Mouse (Mus musculus): ENCODE results near the gene A730015C16Rik. TPM values are rescaled to one million over a fixed set of nuclear protein-coding genes. Genes with fewer than 3 reads are reported as not detected.

The A730015C16Rik gene
- polyA plus RNA-seq, 1 experiment from 2014 or later: 1.2 TPM

DNA sequence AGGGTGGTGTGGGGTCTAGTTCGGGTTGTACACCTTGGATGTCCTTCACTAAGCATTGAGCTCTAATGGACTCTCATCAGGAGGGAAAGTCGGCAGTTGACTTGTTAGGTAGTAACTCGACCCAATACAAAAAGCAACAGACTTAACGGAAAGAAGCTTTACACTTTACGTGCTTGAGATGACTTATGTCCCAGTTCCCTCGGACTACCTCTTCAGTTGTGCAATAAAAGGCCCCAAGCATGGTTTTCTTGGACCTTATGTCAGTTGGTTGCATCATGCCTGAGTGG is 14.6 kb downstream of the A730015C16Rik start:
- Histone ChIP-seq H3K9me3 (ENCODE audit: control insufficient read depth, low read length) (no peaks in the 10 kb centered on the region), H3K27me3 (ENCODE audit: control insufficient read depth, insufficient read depth, low read length) (no peaks in the 10 kb centered on the region), H3K36me3 (ENCODE audit: control insufficient read depth, insufficient read depth, low read length) (peaks cover 6% of the 10 kb centered on the region; the same call in 1 of the 2 replicates), H3K27ac (ENCODE audit: low read depth, low read length) (peak overlapping the region; percentile 99), H3K9ac (ENCODE audit: low read length) (peak overlapping the region; percentile 97), H3K4me1 (ENCODE audit: control insufficient read depth, insufficient read depth, low read length) (peaks cover 23% of the 10 kb centered on the region), H3K4me3 (ENCODE audit: low read depth, low read length) (peak overlapping the region; percentile 78), H3K4me2 (peak overlapping the region; percentile 83)
- no peak for DNase-seq (ENCODE audit: low spot score, missing footprints)
- WGBS: 0% methylated on average over 6 of the region's 6 CpGs
- no peak for ATAC-seq (ENCODE audit: low FRiP score)

GRCm38 (mm10) chr4:108832916-108833827 is 15.2 kb downstream of the A730015C16Rik start, which contains the start of gene Btf3l4:
Gene Btf3l4, minus strand, starts transcription at chr4:108833614.
- H3K36me3 ChIP-seq (ENCODE audit: control insufficient read depth, insufficient read depth, low read length): peaks cover 6% of the 10 kb centered on the region; the same call in 1 of the 2 replicates
- peak within 1 kb of the TSS; percentile 97 for H3K9ac ChIP-seq (ENCODE audit: low read length)
- WGBS: under 1% methylated on average over 63 of the region's 73 CpGs
- DNase-seq (ENCODE audit: low spot score, missing footprints) (peak; percentile 99), ATAC-seq (ENCODE audit: low FRiP score) (peak; percentile 95)
- H3K4me2 ChIP-seq: peak within 1 kb of the TSS; percentile 83
- H3K27ac ChIP-seq (ENCODE audit: low read depth, low read length): peak within 1 kb of the TSS; percentile 99
- peak within 1 kb of the TSS; percentile 78 for H3K4me3 ChIP-seq (ENCODE audit: low read depth, low read length)
- H3K27me3 ChIP-seq (ENCODE audit: control insufficient read depth, insufficient read depth, low read length): no peaks in the 10 kb centered on the region
- H3K9me3 ChIP-seq (ENCODE audit: control insufficient read depth, low read length): no peaks in the 10 kb centered on the region
- peaks cover 23% of the 10 kb centered on the region for H3K4me1 ChIP-seq (ENCODE audit: control insufficient read depth, insufficient read depth, low read length)

- ATAC-seq (ENCODE audit: low FRiP score) (no peak), DNase-seq (ENCODE audit: low spot score, missing footprints) (no peak)
- Histone ChIP-seq H3K4me3 (ENCODE audit: low read depth, low read length) (no peak overlapping the region), H3K9me3 (ENCODE audit: control insufficient read depth, low read length) (no peaks in the 10 kb centered on the region), H3K4me1 (ENCODE audit: control insufficient read depth, insufficient read depth, low read length) (peaks cover 18% of the 10 kb centered on the region), H3K27me3 (ENCODE audit: control insufficient read depth, insufficient read depth, low read length) (no peaks in the 10 kb centered on the region), H3K36me3 (ENCODE audit: control insufficient read depth, insufficient read depth, low read length) (peaks cover 14% of the 10 kb centered on the region), H3K9ac (ENCODE audit: low read length) (no peak overlapping the region), H3K4me2 (no peak overlapping the region), H3K27ac (ENCODE audit: low read depth, low read length) (no peak overlapping the region)
- 84% methylated on average over 1 of the region's 1 CpGs for WGBS
Measured at GRCm38 (mm10) chr4:108830698-108831097, 17.7 kb downstream of the A730015C16Rik start.

DNA sequence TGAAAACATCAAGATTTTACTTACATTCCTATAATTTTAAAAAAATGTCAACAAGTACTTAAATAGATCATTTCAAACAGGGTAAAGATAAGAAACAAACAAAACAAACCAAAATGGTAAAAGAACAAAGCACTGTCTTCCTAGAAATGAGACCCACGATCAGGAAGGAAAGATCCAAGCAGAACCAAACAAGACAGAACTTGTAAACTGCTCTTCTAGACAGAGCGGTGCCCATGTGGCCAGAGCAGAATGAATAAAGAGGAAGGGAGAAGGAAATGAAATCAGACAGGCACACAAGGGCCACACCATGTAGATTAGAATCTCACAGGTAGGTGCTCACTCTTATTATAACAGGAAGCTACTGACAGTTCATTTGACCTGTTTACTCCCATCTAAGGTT is 21.8 kb downstream of the A730015C16Rik start:
- Histone ChIP-seq H3K4me1 (ENCODE audit: control insufficient read depth, insufficient read depth, low read length) (peaks cover 5% of the 10 kb centered on the region), H3K27me3 (ENCODE audit: control insufficient read depth, insufficient read depth, low read length) (no peaks in the 10 kb centered on the region), H3K27ac (ENCODE audit: low read depth, low read length) (no peak overlapping the region), H3K9me3 (ENCODE audit: control insufficient read depth, low read length) (no peaks in the 10 kb centered on the region), H3K4me2 (no peak overlapping the region), H3K9ac (ENCODE audit: low read length) (no peak overlapping the region), H3K4me3 (ENCODE audit: low read depth, low read length) (no peak overlapping the region), H3K36me3 (ENCODE audit: control insufficient read depth, insufficient read depth, low read length) (peaks cover 23% of the 10 kb centered on the region)
- no peak for ATAC-seq (ENCODE audit: low FRiP score)
- WGBS: 91% methylated on average over 2 of the region's 2 CpGs
- no peak for DNase-seq (ENCODE audit: low spot score, missing footprints)

GRCm38 (mm10) chr4:108826096-108826495 is 22.3 kb downstream of the A730015C16Rik start:
- Histone ChIP-seq H3K9me3 (ENCODE audit: control insufficient read depth, low read length) (no peaks in the 10 kb centered on the region), H3K27ac (ENCODE audit: low read depth, low read length) (no peak overlapping the region), H3K9ac (ENCODE audit: low read length) (no peak overlapping the region), H3K36me3 (ENCODE audit: control insufficient read depth, insufficient read depth, low read length) (peaks cover 23% of the 10 kb centered on the region), H3K4me3 (ENCODE audit: low read depth, low read length) (no peak overlapping the region), H3K27me3 (ENCODE audit: control insufficient read depth, insufficient read depth, low read length) (no peaks in the 10 kb centered on the region), H3K4me1 (ENCODE audit: control insufficient read depth, insufficient read depth, low read length) (peaks cover 2% of the 10 kb centered on the region; the same call in 1 of the 2 replicates), H3K4me2 (no peak overlapping the region)
- ATAC-seq (ENCODE audit: low FRiP score) (no peak), DNase-seq (ENCODE audit: low spot score, missing footprints) (no peak)
- 90% methylated on average over 1 of the region's 1 CpGs for WGBS

DNA sequence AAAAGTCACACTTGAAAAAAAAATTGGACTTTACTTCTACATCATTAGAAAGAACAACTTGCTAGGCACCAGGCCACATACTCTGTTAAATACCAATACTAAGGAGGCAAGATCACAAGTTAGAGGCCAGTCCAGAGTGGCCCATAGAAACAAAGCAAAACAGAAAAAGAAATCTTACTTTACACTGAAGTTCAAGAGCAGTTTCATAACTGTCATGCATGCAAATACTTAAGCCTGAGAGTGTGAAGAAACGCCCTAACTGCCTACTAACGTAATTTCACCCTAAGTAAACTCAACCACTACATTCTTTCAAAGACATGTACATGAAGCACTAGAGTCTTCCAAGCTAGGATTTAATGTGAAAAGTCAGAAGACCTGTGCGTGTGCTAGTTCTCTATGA is 22.7 kb downstream of the A730015C16Rik start:
- no peak overlapping the region for H3K9ac ChIP-seq (ENCODE audit: low read length)
- H3K4me2 ChIP-seq: no peak overlapping the region
- H3K4me1 ChIP-seq (ENCODE audit: control insufficient read depth, insufficient read depth, low read length): no peaks in the 10 kb centered on the region
- no peak overlapping the region for H3K4me3 ChIP-seq (ENCODE audit: low read depth, low read length)
- no peak for DNase-seq (ENCODE audit: low spot score, missing footprints)
- H3K9me3 ChIP-seq (ENCODE audit: control insufficient read depth, low read length): no peaks in the 10 kb centered on the region
- WGBS: 97% methylated on average over 3 of the region's 3 CpGs
- peaks cover 23% of the 10 kb centered on the region for H3K36me3 ChIP-seq (ENCODE audit: control insufficient read depth, insufficient read depth, low read length)
- no peaks in the 10 kb centered on the region for H3K27me3 ChIP-seq (ENCODE audit: control insufficient read depth, insufficient read depth, low read length)
- H3K27ac ChIP-seq (ENCODE audit: low read depth, low read length): no peak overlapping the region
- ATAC-seq (ENCODE audit: low FRiP score): no peak

DNA sequence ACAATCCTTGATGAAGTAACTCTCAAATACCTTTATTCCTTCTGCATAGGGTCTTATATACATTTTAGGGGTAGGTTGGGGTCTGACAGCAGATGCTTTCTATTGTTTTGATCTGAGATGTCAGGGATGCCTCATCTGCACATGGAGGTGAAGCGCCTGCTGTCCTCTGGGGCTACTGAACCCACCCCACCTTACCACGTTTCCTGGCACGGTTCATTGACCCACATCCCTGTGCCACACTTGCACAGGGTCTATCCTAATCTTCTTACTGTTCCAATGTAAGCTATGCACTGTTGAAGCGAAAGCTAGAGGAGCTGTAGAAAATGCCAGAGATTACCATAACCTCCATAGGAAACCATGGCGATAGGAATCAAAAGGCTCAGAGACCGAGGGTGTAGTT is 36.9 kb downstream of the A730015C16Rik start:
- peak; percentile 42; the same call in 1 of the 2 replicates for ATAC-seq (ENCODE audit: low FRiP score)
- H3K27ac ChIP-seq (ENCODE audit: low read depth, low read length): no peak overlapping the region
- H3K36me3 ChIP-seq (ENCODE audit: control insufficient read depth, insufficient read depth, low read length): peaks cover 2% of the 10 kb centered on the region; the same call in 1 of the 2 replicates
- H3K27me3 ChIP-seq (ENCODE audit: control insufficient read depth, insufficient read depth, low read length): no peaks in the 10 kb centered on the region
- H3K4me3 ChIP-seq (ENCODE audit: low read depth, low read length): no peak overlapping the region
- peak; percentile 85 for DNase-seq (ENCODE audit: low spot score, missing footprints)
- no peak overlapping the region for H3K4me2 ChIP-seq
- no peak overlapping the region for H3K9ac ChIP-seq (ENCODE audit: low read length)
- H3K4me1 ChIP-seq (ENCODE audit: control insufficient read depth, insufficient read depth, low read length): no peaks in the 10 kb centered on the region
- no peaks in the 10 kb centered on the region for H3K9me3 ChIP-seq (ENCODE audit: control insufficient read depth, low read length)
- 58% methylated on average over 6 of the region's 6 CpGs for WGBS

GRCm38 (mm10) chr4:108811142-108811541 is 37.3 kb downstream of the A730015C16Rik start:
- Histone ChIP-seq H3K9ac (ENCODE audit: low read length) (no peak overlapping the region), H3K4me3 (ENCODE audit: low read depth, low read length) (no peak overlapping the region), H3K9me3 (ENCODE audit: control insufficient read depth, low read length) (no peaks in the 10 kb centered on the region), H3K27me3 (ENCODE audit: control insufficient read depth, insufficient read depth, low read length) (no peaks in the 10 kb centered on the region), H3K27ac (ENCODE audit: low read depth, low read length) (no peak overlapping the region), H3K4me2 (no peak overlapping the region), H3K4me1 (ENCODE audit: control insufficient read depth, insufficient read depth, low read length) (no peaks in the 10 kb centered on the region), H3K36me3 (ENCODE audit: control insufficient read depth, insufficient read depth, low read length) (peaks cover 2% of the 10 kb centered on the region; the same call in 1 of the 2 replicates)
- peak; percentile 24; the same call in 1 of the 2 replicates for ATAC-seq (ENCODE audit: low FRiP score)
- WGBS: 63% methylated on average over 4 of the region's 4 CpGs
- DNase-seq (ENCODE audit: low spot score, missing footprints): no peak

GRCm38 (mm10) chr4:108803535-108803934 is 44.9 kb downstream of the A730015C16Rik start:
- Histone ChIP-seq H3K4me2 (no peak overlapping the region), H3K27me3 (ENCODE audit: control insufficient read depth, insufficient read depth, low read length) (no peaks in the 10 kb centered on the region), H3K9me3 (ENCODE audit: control insufficient read depth, low read length) (no peaks in the 10 kb centered on the region), H3K9ac (ENCODE audit: low read length) (no peak overlapping the region), H3K4me3 (ENCODE audit: low read depth, low read length) (no peak overlapping the region), H3K36me3 (ENCODE audit: control insufficient read depth, insufficient read depth, low read length) (no peaks in the 10 kb centered on the region), H3K27ac (ENCODE audit: low read depth, low read length) (no peak overlapping the region), H3K4me1 (ENCODE audit: control insufficient read depth, insufficient read depth, low read length) (no peaks in the 10 kb centered on the region)
- DNase-seq (ENCODE audit: low spot score, missing footprints) (peak; percentile 45), ATAC-seq (ENCODE audit: low FRiP score) (no peak)
- 86% methylated on average over 2 of the region's 2 CpGs for WGBS
